Mouse (Mus musculus) kidney, adult 2 months (tissue): ENCODE results near the gene Rpl27. TPM values are rescaled to one million over a fixed set of nuclear protein-coding genes. Genes with fewer than 3 reads are reported as not detected.

Source experiments
- DNase-seq: peaks from one replicate; pipeline ENCODE4 v3.0.0; 2021
- H3K27ac ChIP-seq: fragments of 200-500 bp; 2 replicates; pipeline ENCODE4 v1.5.1; 2012; ENCODE audit warnings: low read depth, low read length, control low read depth, inconsistent platforms; ENCODE audit not compliant: insufficient read depth
- H3K27me3 ChIP-seq: fragments of 200-500 bp; replicated peaks from 2 replicates; pipeline ENCODE4 v1.6.1; 2012; ENCODE audit warnings: mild to moderate bottlenecking, moderate library complexity, low read length, inconsistent platforms; ENCODE audit not compliant: control insufficient read depth, insufficient read depth
- H3K36me3 ChIP-seq: fragments of 200-500 bp; 2 replicates; pipeline ENCODE4 v1.6.1; 2012; ENCODE audit warnings: mild to moderate bottlenecking, moderate library complexity, low read length, inconsistent platforms; ENCODE audit not compliant: control insufficient read depth, insufficient read depth
- H3K4me1 ChIP-seq: fragments of 200-500 bp; 2 replicates; pipeline ENCODE4 v1.6.1; 2011; ENCODE audit warnings: low read length; ENCODE audit not compliant: control insufficient read depth, insufficient read depth
- H3K4me3 ChIP-seq: fragments of 200-500 bp; 2 replicates; pipeline ENCODE4 v1.5.1; 2011; ENCODE audit warnings: mild to moderate bottlenecking, low read depth, low read length, control low read depth; ENCODE audit not compliant: insufficient read depth
- CTCF ChIP-seq: fragments of 200-500 bp; conservative IDR thresholded peaks from 2 replicates; pipeline ENCODE4 v1.5.1; 2011; ENCODE audit warnings: low read depth, mild to moderate bottlenecking, control low read depth, low read length, moderate library complexity, mixed read lengths; ENCODE audit not compliant: insufficient read depth, insufficient read length
- POLR2A ChIP-seq: fragments of 200-500 bp; IDR thresholded peaks from one replicate; pipeline ENCODE4 v1.6.1; 2011; ENCODE audit warnings: low read depth, low read length, control low read depth
- WGBS: fragments of 180-500 bp; shearing (Covaris S2); methylation state at CpG from one replicate; pipeline ENCODE4 v1.1.7; 2018; 5-methylcytosine and 5-hydroxymethylcytosine counted together
- polyA plus RNA-seq: library from polyadenylated mRNA; depleted of rRNA; stranded (reverse); fragments of >200 nt; gene quantifications from 2 replicates; pipeline ENCODE4 v1.2.3, GENCODE M21; 2012

Gene Rpl27
- polyA plus RNA-seq, 1 experiment = 408 TPM

- H3K27me3 ChIP-seq = no peaks in the 10 kb centered on the region
- H3K4me3 ChIP-seq = no peak overlapping the region
- H3K36me3 ChIP-seq = no peaks in the 10 kb centered on the region
- no peaks in the 10 kb centered on the region for H3K4me1 ChIP-seq
- no peak for DNase-seq
- no peak overlapping the region for H3K27ac ChIP-seq
- TF ChIP-seq POLR2A (no peak), CTCF (no peak)
- 52% methylated on average over 4 of the region's 4 CpGs for WGBS
Measured at GRCm38 (mm10) chr11:101477194-101477551, 35.1 kb downstream of the Rpl27 start.

DNA sequence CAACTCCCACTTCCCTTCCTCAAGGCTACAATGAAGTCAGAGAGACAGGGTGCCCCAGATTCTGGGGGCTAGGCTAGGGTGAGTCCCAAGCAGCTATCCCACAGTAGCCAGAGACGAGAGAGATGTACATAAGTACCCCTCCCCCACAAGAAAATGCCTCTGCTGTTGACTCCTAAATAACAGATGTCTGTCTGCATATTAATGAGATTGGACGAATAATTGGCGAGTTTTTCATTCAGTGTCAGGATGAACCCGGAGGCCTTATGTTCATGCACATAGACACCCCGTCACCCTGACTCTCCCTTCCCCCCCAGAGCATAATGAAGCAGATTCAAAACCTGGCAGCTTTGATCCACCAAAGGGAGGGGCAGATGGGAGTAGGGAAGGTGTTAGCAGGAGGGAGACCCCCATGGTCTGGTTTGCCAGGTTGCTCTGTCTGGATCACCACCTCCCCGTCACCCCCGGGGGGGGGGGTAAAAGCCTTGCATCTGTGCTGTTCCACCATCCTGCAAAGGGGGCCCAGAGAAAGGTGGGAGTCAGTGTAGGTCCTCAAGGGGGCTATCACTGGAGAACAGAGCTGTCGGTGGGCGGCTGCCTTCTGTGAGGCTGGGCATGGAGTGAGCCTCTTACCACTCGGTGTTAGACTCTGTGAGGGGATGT lies 35.6 kb downstream of the Rpl27 start:
- Histone ChIP-seq H3K4me3 (no peak overlapping the region), H3K27me3 (no peaks in the 10 kb centered on the region), H3K36me3 (no peaks in the 10 kb centered on the region), H3K27ac (no peak overlapping the region), H3K4me1 (no peaks in the 10 kb centered on the region)
- TF ChIP-seq CTCF = no peak
- TF ChIP-seq POLR2A = no peak
- DNase-seq = no peak
- WGBS = 78% methylated on average over 10 of the region's 10 CpGs

DNA sequence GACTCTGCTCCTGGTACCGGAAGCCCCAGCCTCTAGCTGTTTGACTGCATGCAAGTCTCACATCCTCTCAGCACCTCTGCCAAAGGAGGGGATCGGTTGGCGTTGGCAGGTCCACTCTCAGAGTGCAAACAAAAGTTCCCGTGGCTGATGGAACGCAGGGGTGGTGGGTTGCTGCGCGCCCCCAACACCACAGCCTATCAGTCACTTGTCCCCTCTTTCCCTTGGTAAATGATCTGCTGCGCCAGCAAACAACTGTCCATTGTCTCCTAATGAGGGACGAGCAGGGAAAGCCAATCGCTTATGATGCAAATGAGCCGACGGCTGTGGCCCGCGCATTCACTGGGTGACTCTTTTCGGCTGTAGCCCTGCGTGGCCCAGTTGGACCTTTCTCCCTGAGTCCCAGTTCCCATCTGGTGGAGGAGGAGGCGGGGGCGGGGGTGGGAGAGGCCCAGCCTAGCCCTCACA lies 37.1 kb downstream of the Rpl27 start:
- DNase-seq = no peak
- no peaks in the 10 kb centered on the region for H3K27me3 ChIP-seq
- no peak overlapping the region for H3K27ac ChIP-seq
- TF ChIP-seq POLR2A (no peak), CTCF (no peak)
- H3K4me3 ChIP-seq = no peak overlapping the region
- H3K36me3 ChIP-seq = no peaks in the 10 kb centered on the region
- H3K4me1 ChIP-seq = no peaks in the 10 kb centered on the region
- WGBS = 33% methylated on average over 18 of the region's 18 CpGs

- no peak overlapping the region for H3K27ac ChIP-seq
- TF ChIP-seq CTCF = no peak
- TF ChIP-seq POLR2A = no peak
Measured at GRCm38 (mm10) chr11:101480912-101481311, 38.8 kb downstream of the Rpl27 start.

DNA sequence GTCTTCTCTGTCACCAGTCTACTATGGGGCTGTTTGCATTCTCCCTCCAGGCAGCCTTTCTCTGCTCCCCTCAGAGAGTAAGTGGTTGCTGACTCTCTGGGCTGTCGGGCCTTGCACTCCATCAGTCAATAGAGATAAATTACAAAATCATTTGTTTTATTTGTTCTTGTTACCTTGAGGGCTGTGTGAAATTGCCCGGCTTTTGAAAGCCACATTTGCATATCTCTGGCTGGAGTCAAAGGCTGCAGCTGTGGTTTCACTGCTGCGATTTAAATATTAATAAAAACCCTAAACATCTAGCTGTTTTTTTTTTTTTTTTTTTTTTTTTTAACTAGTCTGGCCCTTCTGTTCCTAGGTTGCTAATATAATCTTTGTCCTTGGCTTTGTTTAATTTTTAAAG lies 41.7 kb downstream of the Rpl27 start:
- no peak overlapping the region for H3K27ac ChIP-seq
- 41% methylated on average over 3 of the region's 3 CpGs for WGBS

More at GRCm38 (mm10) chr11:101480912-101481311, 38.8 kb downstream of the Rpl27 start:
- 52% methylated on average over 6 of the region's 6 CpGs for WGBS
- Histone ChIP-seq H3K4me3 (no peak overlapping the region), H3K36me3 (no peaks in the 10 kb centered on the region), H3K27me3 (no peaks in the 10 kb centered on the region), H3K4me1 (no peaks in the 10 kb centered on the region)
- DNase-seq = no peak

GRCm38 (mm10) chr11:101484245-101484644 lies 42.1 kb downstream of the Rpl27 start:
- WGBS = 90% methylated on average over 6 of the region's 6 CpGs
- Histone ChIP-seq H3K4me1 (no peaks in the 10 kb centered on the region), H3K27me3 (no peaks in the 10 kb centered on the region), H3K4me3 (no peak overlapping the region), H3K27ac (no peak overlapping the region), H3K36me3 (no peaks in the 10 kb centered on the region)
- no peak for DNase-seq
- no peak for TF ChIP-seq POLR2A
- TF ChIP-seq CTCF = no peak

More for the DNA sequence above, 41.7 kb downstream of the Rpl27 start:
- Histone ChIP-seq H3K27me3 (no peaks in the 10 kb centered on the region), H3K4me1 (no peaks in the 10 kb centered on the region), H3K4me3 (no peak overlapping the region), H3K36me3 (no peaks in the 10 kb centered on the region)
- no peak for DNase-seq
- TF ChIP-seq POLR2A = no peak
- TF ChIP-seq CTCF = no peak

DNA sequence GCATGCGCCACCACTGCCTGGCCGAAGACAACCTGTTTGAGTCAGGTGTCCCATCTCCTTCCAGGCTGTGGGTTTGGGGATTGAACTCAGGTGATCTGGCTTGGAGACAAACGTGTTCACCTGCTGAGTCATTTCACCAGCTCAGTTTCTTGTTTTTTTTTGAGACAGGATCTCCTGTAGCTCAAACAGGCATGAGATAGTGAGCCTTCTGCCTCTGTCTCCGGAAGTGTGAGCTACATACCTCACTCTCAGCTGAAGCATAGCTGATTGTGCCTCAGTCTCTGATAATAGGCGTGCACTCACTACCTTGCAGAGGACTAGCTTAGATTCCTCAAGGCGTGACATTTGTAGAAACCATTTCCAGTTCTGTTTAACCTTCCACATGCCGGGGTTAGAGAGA lies 42.7 kb downstream of the Rpl27 start:
- H3K4me3 ChIP-seq = no peak overlapping the region
- WGBS = 90% methylated on average over 7 of the region's 7 CpGs
- H3K4me1 ChIP-seq = no peaks in the 10 kb centered on the region
- no peak overlapping the region for H3K27ac ChIP-seq
- DNase-seq = no peak
- H3K27me3 ChIP-seq = no peaks in the 10 kb centered on the region
- H3K36me3 ChIP-seq = no peaks in the 10 kb centered on the region
- TF ChIP-seq POLR2A (no peak), CTCF (no peak)
